Mouse (Mus musculus): Measurements from ENCODE around the gene Cldn15.

GRCm38 (mm10) chr5:136961983-136962461 lies 4.4 kb upstream of the Cldn15 start:
- TF ChIP-seq CTCF (IDR thresholded peaks at IDR 0.05; ENCODE audit: extremely low read depth, insufficient read depth, low read length) (no peak), POLR2A (IDR thresholded peaks at IDR 0.05; ENCODE audit: extremely low read depth, insufficient read depth, low read length) (peak; percentile 86; the same call in 1 of the 2 replicates)
